10 mouse cellular contexts compared by ENCODE assay signal in the genomic region with DNA sequence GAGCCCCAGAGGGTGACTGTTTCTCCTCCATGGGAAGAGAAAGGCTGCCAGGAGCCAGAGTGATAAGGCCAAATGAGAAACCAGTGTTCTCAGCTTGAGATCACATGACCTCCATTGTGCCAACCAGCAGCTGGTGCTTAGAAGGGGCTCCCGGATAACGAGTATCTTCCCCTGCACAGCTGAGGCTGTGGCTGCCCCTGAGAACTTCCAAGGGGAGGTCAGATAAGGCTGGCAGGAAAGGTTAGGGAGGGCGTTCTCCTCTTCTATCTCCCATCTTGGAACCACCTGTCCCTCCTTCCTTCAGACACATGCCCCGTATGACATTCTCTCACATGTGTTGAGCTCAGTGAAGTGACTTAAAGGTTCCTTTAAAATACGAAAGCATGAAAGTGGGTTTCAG. TPM values are rescaled to one million over a fixed set of nuclear protein-coding genes. Genes with fewer than 3 reads are reported as not detected.
A peak's percentile ranks its signal among the peaks of the same experiment; 100 is the strongest.
DNase-seq lines count a peak whose midpoint lies in the region; ATAC-seq and TF ChIP-seq lines count a peak whose summit lies in the region.
"Had no signal": no experiment of that assay in that cellular context is flagged by ENCODE, and none has a peak within 500 bp of the region (broad histone marks: within the 10 kb centered on the region; RNA-seq: fewer than 3 reads in every experiment).

No protein-coding gene starts in this region.

- no peak for TF ChIP-seq POLR2A in cerebellum, adult 2 months (IDR thresholded peaks at IDR 0.05; ENCODE audit: borderline replicate concordance, insufficient read depth, low read length)

- no peaks in the 10 kb centered on the region for H3K9me3 ChIP-seq in liver, embryonic 16.5 days (replicated peaks; ENCODE audit: control insufficient read depth, low read length)

- H3K36me3 ChIP-seq in liver, embryonic 16.5 days (ENCODE audit: control insufficient read depth, insufficient read depth) = no peaks in the 10 kb centered on the region

- TF ChIP-seq CTCF in cerebellum, adult 2 months (IDR thresholded peaks at IDR 0.05; ENCODE audit: borderline replicate concordance, insufficient read depth, low read depth, low read length) = no peak

- H3K27me3 ChIP-seq in liver, embryonic 16.5 days (ENCODE audit: control insufficient read depth, insufficient read depth, low read depth, low read length) = no peaks in the 10 kb centered on the region
- H3K27me3 ChIP-seq in cerebellum, adult 2 months (ENCODE audit: control insufficient read depth, insufficient read depth, low read length) = no peaks in the 10 kb centered on the region

- peak; percentile 92 for ATAC-seq in liver, embryonic 16.5 days (ENCODE audit: low read depth)

- peaks cover 24% of the 10 kb centered on the region for H3K4me1 ChIP-seq in liver, embryonic 16.5 days (ENCODE audit: control insufficient read depth, low read depth, low read length)
- no peaks in the 10 kb centered on the region for H3K4me1 ChIP-seq in cerebellum, adult 2 months (ENCODE audit: control insufficient read depth, insufficient read depth, low read length)

- H3K4me3 ChIP-seq in liver, embryonic 16.5 days (ENCODE audit: low read depth, low read length) = no peak overlapping the region
- H3K4me3 ChIP-seq in cerebellum, adult 2 months (replicated peaks; ENCODE audit: insufficient read depth, low read depth, low read length) = no peak overlapping the region

- H3K4me2 ChIP-seq in liver, embryonic 16.5 days (ENCODE audit: low read depth, low read length) = peak overlapping the region; percentile 49

- WGBS in liver, embryonic 16.5 days (ENCODE audit: insufficient replicate concordance) = 18% methylated on average over 5 of the region's 5 CpGs
- 41% methylated on average over 5 of the region's 5 CpGs for WGBS in cerebellum, adult 2 months

- DNase-seq in cerebellum, postnatal 10 days = peak; percentile 73 to 77
- no peak for DNase-seq in cerebellum, adult 9-10 months
- peak; percentile 20 for DNase-seq in testis, postnatal 14 days (ENCODE audit: low spot score)
- DNase-seq in testis, postnatal 10 days (ENCODE audit: low spot score) = no peak
- DNase-seq in T-cell, adult 2 months (ENCODE audit: low spot score) = no peak
- DNase-seq in cerebellum, adult 2 months = no peak
- no peak for DNase-seq in left cerebral cortex, adult 8-10 months (ENCODE audit: low spot score in 2 of 2)
- DNase-seq: lung, postnatal 36 days had no signal

- no peak overlapping the region; the same call in 1 of the 2 replicates for H3K9ac ChIP-seq in liver, embryonic 16.5 days (ENCODE audit: low read depth, low read length)

- peak overlapping the region; percentile 76 for H3K27ac ChIP-seq in liver, embryonic 16.5 days (ENCODE audit: low read length)
- no peak overlapping the region for H3K27ac ChIP-seq in cerebellum, adult 2 months (ENCODE audit: insufficient read depth, low read length)
- H3K27ac ChIP-seq: kidney, postnatal 0 days had no signal

RNA-seq across cellular contexts. Expression of a gene that starts 23.3 kb away (rescaled TPM):
- polyA plus RNA-seq in liver, embryonic 16.5 days (2015; fragmentation: Nextera tagmentation; extraction: Ambion mirVana) = 10.4 and 10.8 TPM in 2 replicates
- polyA plus RNA-seq in cerebellum, adult 2 months (2012; rRNA removed) = 41.4 and 42.8 TPM in 2 replicates
- total RNA-seq in left cerebral cortex, adult 8-10 months (2022) = 10 to 100 TPM; 83.1 to 94.3 (median 83.4) TPM

Comparison
In these comparisons a context has a peak if more than half of its experiments do, and no peak if none do; other contexts are left out.
1. DNase-seq: peak in cerebellum, postnatal 10 days (2 of 2) and testis, postnatal 14 days (single experiment); none in cerebellum, adult 9-10 months (single experiment), testis, postnatal 10 days (single experiment), T-cell, adult 2 months (single experiment), cerebellum, adult 2 months (0 of 2) and left cerebral cortex, adult 8-10 months (0 of 2).